Mouse (Mus musculus) kidney, adult 8-10 months (tissue): ENCODE measurements around the gene Prpf40b.
"Not testable (repeated sequence)": the region's sequence is repeated elsewhere in the genome, so short reads cannot be mapped to it uniquely, and the experiment has no call there.

Experiments
- DNase-seq, 2 experiments: peaks; one replicate each; pipeline ENCODE4 v3.0.0; 2022

Gene Prpf40b

GRCm38 (mm10) chr15:99294813-99295374 is at the start of gene Prpf40b:
TSS of gene Prpf40b (plus strand) at chr15:99295087.
- peak; percentile 93 to 94 for DNase-seq

GRCm38 (mm10) chr15:99246736-99247135 is 48.2 kb upstream of the Prpf40b start:
- DNase-seq: not testable (repeated sequence)

- DNase-seq: no peak
Measured at GRCm38 (mm10) chr15:99248972-99249371, 45.9 kb upstream of the Prpf40b start.

GRCm38 (mm10) chr15:99249938-99250337 is 44.9 kb upstream of the Prpf40b start:
- DNase-seq: no peak

- DNase-seq: peak; percentile 20 to 37
Measured at GRCm38 (mm10) chr15:99251111-99251510, 43.8 kb upstream of the Prpf40b start.

GRCm38 (mm10) chr15:99251626-99252380 is 43.1 kb upstream of the Prpf40b start, which contains the start of gene Mcrs1:
TSS of gene Mcrs1 (minus strand) at chr15:99251961.
- DNase-seq: peak; percentile 98 to 99

GRCm38 (mm10) chr15:99252381-99253174 is 42.3 kb upstream of the Prpf40b start:
- DNase-seq: no peak

- not testable (repeated sequence) for DNase-seq
Measured at GRCm38 (mm10) chr15:99253175-99253479, 41.8 kb upstream of the Prpf40b start.

- DNase-seq: no peak
Measured at GRCm38 (mm10) chr15:99253772-99254171, 41.1 kb upstream of the Prpf40b start.

- no peak for DNase-seq
Measured at GRCm38 (mm10) chr15:99254477-99255005, 40.3 kb upstream of the Prpf40b start.

GRCm38 (mm10) chr15:99255241-99255749 is 39.6 kb upstream of the Prpf40b start:
- no peak for DNase-seq

GRCm38 (mm10) chr15:99259167-99259729 is 35.6 kb upstream of the Prpf40b start:
- DNase-seq: no peak

GRCm38 (mm10) chr15:99259730-99260252 is 35.1 kb upstream of the Prpf40b start:
- DNase-seq: peak; percentile 74

GRCm38 (mm10) chr15:99262702-99263101 is 32.2 kb upstream of the Prpf40b start:
- DNase-seq: no peak

- no peak for DNase-seq
Measured at GRCm38 (mm10) chr15:99264363-99264762, 30.5 kb upstream of the Prpf40b start.

GRCm38 (mm10) chr15:99265679-99266078 is 29.2 kb upstream of the Prpf40b start:
- peak; percentile 73 to 75 for DNase-seq

GRCm38 (mm10) chr15:99276095-99276494 is 18.8 kb upstream of the Prpf40b start:
- no peak for DNase-seq

- no peak for DNase-seq
Measured at GRCm38 (mm10) chr15:99278271-99278670, 16.6 kb upstream of the Prpf40b start.

GRCm38 (mm10) chr15:99283456-99283855 is 11.4 kb upstream of the Prpf40b start:
- no peak for DNase-seq

- peak; percentile 82 to 91 for DNase-seq
Measured at GRCm38 (mm10) chr15:99284527-99285188, 10.2 kb upstream of the Prpf40b start.

- DNase-seq: no peak
Measured at GRCm38 (mm10) chr15:99285189-99285535, 9.7 kb upstream of the Prpf40b start.

- DNase-seq: no peak
Measured at GRCm38 (mm10) chr15:99290586-99290985, 4.3 kb upstream of the Prpf40b start.
